Mouse (Mus musculus): ENCODE measurements around the gene Gm13694. TPM values are rescaled to one million over a fixed set of nuclear protein-coding genes. Genes with fewer than 3 reads are reported as not detected.

The Gm13694 gene
- polyA plus RNA-seq, 1 experiment from 2014 or later: not detected

Other genes starting within 250 kb of the Gm13694 start
- 0.32 and 0.59 TPM in 2 replicates for gene Fam171b, start 166.3 kb upstream of the Gm13694 start, polyA plus RNA-seq (2015; fragmentation: Nextera tagmentation; extraction: Ambion mirVana)
- gene Zswim2, start 37.7 kb upstream of the Gm13694 start, polyA plus RNA-seq (2015; fragmentation: Nextera tagmentation; extraction: Ambion mirVana): not detected in 2 replicates
- gene Gm13698, start 23.2 kb upstream of the Gm13694 start, polyA plus RNA-seq (2015; fragmentation: Nextera tagmentation; extraction: Ambion mirVana): not detected in 2 replicates
- gene Gm13693, start 17.4 kb upstream of the Gm13694 start, polyA plus RNA-seq (2015; fragmentation: Nextera tagmentation; extraction: Ambion mirVana): not detected in 2 replicates
- gene Gm13695, start 11.6 kb upstream of the Gm13694 start, polyA plus RNA-seq (2015; fragmentation: Nextera tagmentation; extraction: Ambion mirVana): not detected in 2 replicates
- not detected in 2 replicates for gene Gm13696, start 5.8 kb upstream of the Gm13694 start, polyA plus RNA-seq (2015; fragmentation: Nextera tagmentation; extraction: Ambion mirVana)
- gene Gm13697, start 5.8 kb downstream of the Gm13694 start, polyA plus RNA-seq (2015; fragmentation: Nextera tagmentation; extraction: Ambion mirVana): not detected in 2 replicates
- not detected in 2 replicates for gene Gm13691, start 11.6 kb downstream of the Gm13694 start, polyA plus RNA-seq (2015; fragmentation: Nextera tagmentation; extraction: Ambion mirVana)

Measured in liver, embryonic 13.5 days (tissue).